Comparison of ENCODE assay signal across 8 mouse cellular contexts in genomic region chr11:119228846-119229626, GRCm38 (mm10). TPM values are rescaled to one million over a fixed set of nuclear protein-coding genes. Genes with fewer than 3 reads are reported as not detected.
DNase-seq lines count a peak whose midpoint lies in the region; ATAC-seq and TF ChIP-seq lines count a peak whose summit lies in the region.

No protein-coding gene starts in this region.

- peak; percentile 89 for ATAC-seq in forebrain, embryonic 15.5 days (replicated peaks)
- ATAC-seq in neural tube, embryonic 13.5 days (ENCODE audit: low read depth): peak; percentile 93

- peak overlapping the region; percentile 77 for H3K4me2 ChIP-seq in forebrain, embryonic 15.5 days (replicated peaks)
- H3K4me2 ChIP-seq in neural tube, embryonic 13.5 days: peak overlapping the region; percentile 99

- peak; percentile 39; the same call in 1 of the 2 replicates for TF ChIP-seq POLR2A in lung, adult 2 months (IDR thresholded peaks at IDR 0.05; ENCODE audit: borderline replicate concordance, extremely low read depth, low read depth, low read length)
- TF ChIP-seq POLR2A in thymus, adult 2 months (IDR thresholded peaks at IDR 0.05; ENCODE audit: control insufficient read depth, extremely low read depth, insufficient read depth, low read length, poor library complexity): no peak

- no peaks in the 10 kb centered on the region for H3K36me3 ChIP-seq in forebrain, embryonic 15.5 days
- H3K36me3 ChIP-seq in neural tube, embryonic 13.5 days: peaks cover 14% of the 10 kb centered on the region; the same call in 1 of the 2 replicates
- H3K36me3 ChIP-seq in thymus, adult 2 months (ENCODE audit: control insufficient read depth, insufficient read depth, low read length): no peaks in the 10 kb centered on the region

- peak; percentile 88 for DNase-seq in CD4-positive helper T cell, adult 2 months (ENCODE audit: low read depth, low spot score)
- peak; percentile 46 for DNase-seq in adrenal gland, adult 8-10 months
- peak; percentile 59 for DNase-seq in heart, postnatal 25 days (ENCODE audit: low spot score)
- peak; percentile 76 to 86 for DNase-seq in kidney, postnatal 36 days
- DNase-seq in lung, adult 2 months: peak; percentile 66
- DNase-seq in thymus, adult 2 months: peak; percentile 58

- TF ChIP-seq CTCF in lung, adult 2 months (IDR thresholded peaks at IDR 0.05; ENCODE audit: insufficient read depth, low read length): no peak
- no peak for TF ChIP-seq CTCF in thymus, adult 2 months (IDR thresholded peaks at IDR 0.05; ENCODE audit: borderline replicate concordance, control insufficient read depth, extremely low read depth, insufficient read depth, low read length, poor library complexity)

- H3K9me3 ChIP-seq in forebrain, embryonic 15.5 days: no peaks in the 10 kb centered on the region
- no peaks in the 10 kb centered on the region for H3K9me3 ChIP-seq in neural tube, embryonic 13.5 days

- H3K4me1 ChIP-seq in forebrain, embryonic 15.5 days: peaks cover 58% of the 10 kb centered on the region
- peaks cover 5% of the 10 kb centered on the region for H3K4me1 ChIP-seq in lung, adult 2 months (ENCODE audit: control insufficient read depth, insufficient read depth, low read length)
- peaks cover 64% of the 10 kb centered on the region for H3K4me1 ChIP-seq in neural tube, embryonic 13.5 days (replicated peaks)
- peaks cover 14% of the 10 kb centered on the region for H3K4me1 ChIP-seq in thymus, adult 2 months (replicated peaks; ENCODE audit: control insufficient read depth, insufficient read depth, low read length)

- intact Hi-C loops in heart, postnatal 25 days (cut with DNase I): no loop called here

- H3K27me3 ChIP-seq in forebrain, embryonic 15.5 days: no peaks in the 10 kb centered on the region
- no peaks in the 10 kb centered on the region for H3K27me3 ChIP-seq in neural tube, embryonic 13.5 days
- H3K27me3 ChIP-seq in thymus, adult 2 months (ENCODE audit: control insufficient read depth, insufficient read depth, low read length): peaks cover 5% of the 10 kb centered on the region

- H3K9ac ChIP-seq in forebrain, embryonic 15.5 days (replicated peaks): peak overlapping the region; percentile 81
- H3K9ac ChIP-seq in neural tube, embryonic 13.5 days: peak overlapping the region; percentile 88

- H3K27ac ChIP-seq in forebrain, embryonic 15.5 days (replicated peaks): peak overlapping the region; percentile 75
- peak overlapping the region; percentile 87 for H3K27ac ChIP-seq in neural tube, embryonic 13.5 days (replicated peaks)
- H3K27ac ChIP-seq in thymus, adult 2 months (ENCODE audit: control insufficient read depth, insufficient read depth, low read length): no peak overlapping the region

- WGBS in forebrain, embryonic 15.5 days: under 1% methylated on average over 34 of the region's 34 CpGs
- 2% methylated on average over 34 of the region's 34 CpGs for WGBS in lung, adult 2 months
- WGBS in neural tube, embryonic 13.5 days: 1% methylated on average over 34 of the region's 34 CpGs
- 5% methylated on average over 34 of the region's 34 CpGs for WGBS in thymus, adult 2 months

- peak overlapping the region; percentile 82 for H3K4me3 ChIP-seq in forebrain, embryonic 15.5 days
- H3K4me3 ChIP-seq in lung, adult 2 months (replicated peaks; ENCODE audit: extremely low read depth, low read depth, low read length): peak overlapping the region; percentile 80
- H3K4me3 ChIP-seq in neural tube, embryonic 13.5 days: peak overlapping the region; percentile 74
- peak overlapping the region; percentile 63 for H3K4me3 ChIP-seq in thymus, adult 2 months (ENCODE audit: control insufficient read depth, insufficient read depth, low read length)

RNA-seq across cellular contexts. Expression of gene Ccdc40, which starts 0.7 kb away (rescaled TPM):
- total RNA-seq in adrenal gland, adult 8-10 months (2022): 1 to 10 TPM in 2 of 4 experiments, under 1 TPM in 2; 0.73 to 1.9 (median 1.3) TPM
- 12.9 and 13.7 TPM in 2 replicates for polyA plus RNA-seq in forebrain, embryonic 15.5 days (2015; fragmentation: Nextera tagmentation; extraction: Ambion mirVana)
- not detected for total RNA-seq in heart, postnatal 25 days (2021)
- polyA plus RNA-seq in lung, adult 2 months (2012; rRNA removed): 9.7 and 12.0 TPM in 2 replicates
- polyA plus RNA-seq in neural tube, embryonic 13.5 days (2015; fragmentation: Nextera tagmentation; extraction: Ambion mirVana): 15.7 and 15.8 TPM in 2 replicates
- polyA plus RNA-seq in thymus, adult 2 months (2012; rRNA removed): 1.8 and 2.5 TPM in 2 replicates

RNA-seq across cellular contexts. Expression of gene Tbc1d16, which starts 0.7 kb away (rescaled TPM):
- 10 to 100 TPM; 17.1 to 26.4 (median 22.0) TPM for total RNA-seq in adrenal gland, adult 8-10 months (2022)
- 52.4 and 54.6 TPM in 2 replicates for polyA plus RNA-seq in forebrain, embryonic 15.5 days (2015; fragmentation: Nextera tagmentation; extraction: Ambion mirVana)
- 10 to 100 TPM; 65.1 to 66.4 TPM for total RNA-seq in heart, postnatal 25 days (2021)
- polyA plus RNA-seq in lung, adult 2 months (2012; rRNA removed): 15.8 and 17.6 TPM in 2 replicates
- 49.0 and 50.8 TPM in 2 replicates for polyA plus RNA-seq in neural tube, embryonic 13.5 days (2015; fragmentation: Nextera tagmentation; extraction: Ambion mirVana)
- 10.8 and 12.0 TPM in 2 replicates for polyA plus RNA-seq in thymus, adult 2 months (2012; rRNA removed)

RNA-seq across cellular contexts. Expression of gene Gaa, which starts 38.7 kb away (rescaled TPM):
- 100 to 1,000 TPM; 128 to 162 (median 139) TPM for total RNA-seq in adrenal gland, adult 8-10 months (2022)
- 43.9 and 49.8 TPM in 2 replicates for polyA plus RNA-seq in forebrain, embryonic 15.5 days (2015; fragmentation: Nextera tagmentation; extraction: Ambion mirVana)
- total RNA-seq in heart, postnatal 25 days (2021): 10 to 100 TPM; 69.6 to 73.2 TPM
- polyA plus RNA-seq in lung, adult 2 months (2012; rRNA removed): 188 and 192 TPM in 2 replicates
- 58.0 and 62.5 TPM in 2 replicates for polyA plus RNA-seq in neural tube, embryonic 13.5 days (2015; fragmentation: Nextera tagmentation; extraction: Ambion mirVana)
- 80.0 and 94.8 TPM in 2 replicates for polyA plus RNA-seq in thymus, adult 2 months (2012; rRNA removed)
